Mouse (Mus musculus) erythroblast, embryonic 14.5 days (primary cell): ENCODE data around the gene Rab40c.

Experiments
- GATA1 ChIP-seq: IDR thresholded peaks from 2 replicates; pipeline ENCODE4 v1.6.1; 2012; ENCODE audit warnings: low read length, inconsistent platforms, mixed read lengths
- TAL1 ChIP-seq: IDR thresholded peaks from 3 replicates; pipeline ENCODE4 v1.6.1; 2012; ENCODE audit warnings: low read length, inconsistent platforms, mixed read lengths

DNA sequence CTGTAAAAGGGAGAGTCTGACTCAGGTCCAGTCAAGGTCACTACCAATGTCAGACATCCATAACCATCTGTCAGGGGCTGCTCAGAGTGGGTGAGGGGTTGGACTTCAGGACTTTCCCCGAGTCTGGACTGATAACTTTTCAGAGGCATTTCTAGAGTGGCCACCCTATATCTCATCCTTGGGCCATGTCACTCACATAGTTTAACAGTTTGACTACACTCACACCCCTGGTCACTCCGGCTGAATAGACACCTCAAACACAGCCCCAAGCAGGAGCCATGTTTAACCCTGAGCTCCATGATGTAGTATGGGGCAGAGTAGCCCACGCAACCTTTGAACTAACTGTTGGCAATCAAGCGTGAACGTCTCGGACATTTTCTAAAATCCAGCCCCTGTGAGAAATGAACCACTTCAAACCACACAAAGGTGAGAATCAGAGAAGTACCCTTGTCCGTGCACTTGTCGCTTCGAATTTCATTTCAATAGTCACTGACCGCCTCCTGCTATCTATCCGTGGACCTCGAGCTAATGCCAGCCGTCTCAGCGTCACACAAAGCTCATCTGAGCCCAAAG is 45.3 kb downstream of the Rab40c start:
- TF ChIP-seq TAL1 (no peak), GATA1 (no peak)
